Mouse (Mus musculus) layer of hippocampus, adult 2 months (tissue): Measurements from ENCODE around the gene Frmd4a. TPM values are rescaled to one million over a fixed set of nuclear protein-coding genes. Genes with fewer than 3 reads are reported as not detected.

Experiments
- DNase-seq, 2 experiments: peaks; one replicate each; pipeline ENCODE4 v3.0.0; 2022; ENCODE audit warnings: low spot score in 2 of 2
- H3K27ac ChIP-seq: fragments of 200-600 bp; 2 replicates; pipeline ENCODE4 v1.8.1; 2022
- H3K4me3 ChIP-seq: fragments of 200-600 bp; 2 replicates; pipeline ENCODE4 v1.8.1; 2022; ENCODE audit warnings: mild to moderate bottlenecking
- CTCF ChIP-seq: fragments of 200-600 bp; conservative IDR thresholded peaks from 2 replicates; pipeline ENCODE4 v1.8.1; 2022; ENCODE audit warnings: antibody characterized with exemption, mild to moderate bottlenecking, moderate library complexity
- long read RNA-seq, 2 experiments: library from polyadenylated mRNA; stranded (forward); transcript quantifications; one replicate each; pipeline ENCODE4 v2.0.0; 2021; ENCODE audit warnings: borderline mapping rate in 2 of 2
- total RNA-seq, 2 experiments: library from RNA; stranded (reverse); gene quantifications; 2 replicates each; pipeline ENCODE4 v1.2.3; 2021

The Frmd4a gene
- total RNA-seq: 10 to 100 TPM; 69.1 to 82.3 TPM
- long read RNA-seq, experiment 1, full-length matches to known transcripts: 3 of 20 reads
- long read RNA-seq, experiment 1, partial matches to known transcripts: 14 of 20 reads
- long read RNA-seq, experiment 1, other reads (novel, unspliced or antisense): 3 of 20 reads
- long read RNA-seq, experiment 2, partial matches to known transcripts: 19 of 28 reads
- long read RNA-seq, experiment 2, other reads (novel, unspliced or antisense): 7 of 28 reads

- DNase-seq: peak; percentile 43 to 45
- peak within 1 kb of the TSS; percentile 98 for H3K27ac ChIP-seq
- TF ChIP-seq CTCF: no peak
- H3K4me3 ChIP-seq: peak within 1 kb of the TSS; percentile 72
These were observed at the start of gene Frmd4a for GRCm38 (mm10) chr2:4017528-4018288. Gene Frmd4a, plus strand, starts transcription at chr2:4017717.

DNA sequence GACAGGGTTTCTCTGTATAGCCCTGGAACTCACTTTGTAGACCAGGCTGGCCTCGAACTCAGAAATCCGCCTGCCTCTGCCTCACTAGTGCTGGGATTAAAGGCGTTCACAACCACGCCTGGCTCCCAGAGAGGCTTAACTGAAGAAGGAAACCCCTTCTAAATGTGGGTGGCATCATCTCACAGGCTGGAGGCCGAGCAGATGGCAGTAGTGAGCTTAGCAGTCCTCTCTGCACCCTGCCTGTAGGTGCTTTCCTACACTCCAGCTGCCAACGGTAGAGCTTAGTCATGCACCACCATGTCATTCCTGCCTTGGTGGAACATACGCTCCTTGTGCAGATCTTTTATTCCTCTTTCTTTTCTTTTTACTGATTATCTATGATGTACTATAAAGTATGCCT, 28.6 kb upstream of the Frmd4a start:
- Histone ChIP-seq H3K4me3 (no peak overlapping the region), H3K27ac (no peak overlapping the region)
- DNase-seq: peak in 1 of 2 experiments; percentile 4
- no peak for TF ChIP-seq CTCF

GRCm38 (mm10) chr2:3990431-3990830, 27.1 kb upstream of the Frmd4a start:
- no peak for TF ChIP-seq CTCF

DNA sequence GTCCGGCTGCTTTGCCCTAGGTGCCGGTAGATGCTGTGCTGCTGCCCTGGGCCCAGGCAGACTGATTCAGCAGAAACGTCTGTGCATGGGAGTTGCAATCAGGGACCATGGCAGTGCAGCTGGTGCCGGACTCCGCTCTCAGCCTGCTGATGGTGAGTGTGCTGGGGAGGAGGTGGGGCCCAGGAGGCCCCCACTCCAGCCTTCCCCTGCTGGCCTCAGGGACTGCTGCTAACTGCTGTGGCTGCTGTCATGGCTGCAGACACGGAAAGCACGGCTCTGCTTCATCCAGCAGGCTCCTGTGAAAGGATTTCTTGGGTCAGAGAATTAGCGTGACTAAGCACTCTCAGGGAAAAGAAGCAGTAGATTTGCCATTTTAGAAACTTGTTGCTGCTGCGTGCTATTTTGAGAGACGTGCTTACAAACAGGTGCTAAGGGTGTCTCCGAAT, 937 bp downstream of the Frmd4a start:
- DNase-seq: peak; percentile 27 to 46
- Histone ChIP-seq H3K4me3 (peak overlapping the region; percentile 72), H3K27ac (peak overlapping the region; percentile 98)
- no peak for TF ChIP-seq CTCF

More at GRCm38 (mm10) chr2:3990431-3990830, 27.1 kb upstream of the Frmd4a start:
- DNase-seq: no peak
- Histone ChIP-seq H3K4me3 (no peak overlapping the region), H3K27ac (no peak overlapping the region)

- H3K27ac ChIP-seq: peak overlapping the region; percentile 98
- DNase-seq: no peak
These were observed 1.4 kb downstream of the Frmd4a start for GRCm38 (mm10) chr2:4018909-4019308.

GRCm38 (mm10) chr2:4024927-4025326, 7.4 kb downstream of the Frmd4a start:
- TF ChIP-seq CTCF: no peak
- Histone ChIP-seq H3K27ac (no peak overlapping the region), H3K4me3 (no peak overlapping the region)
- DNase-seq: no peak

More at GRCm38 (mm10) chr2:4018909-4019308, 1.4 kb downstream of the Frmd4a start:
- H3K4me3 ChIP-seq: peak overlapping the region; percentile 72
- TF ChIP-seq CTCF: no peak

- DNase-seq: no peak
- Histone ChIP-seq H3K4me3 (no peak overlapping the region), H3K27ac (no peak overlapping the region)
- no peak for TF ChIP-seq CTCF
These were observed 11.7 kb downstream of the Frmd4a start for GRCm38 (mm10) chr2:4029031-4029747.

GRCm38 (mm10) chr2:4036153-4036589, 18.7 kb downstream of the Frmd4a start:
- TF ChIP-seq CTCF: no peak
- H3K4me3 ChIP-seq: no peak overlapping the region
- H3K27ac ChIP-seq: peak overlapping the region; percentile 73
- DNase-seq: peak in 1 of 2 experiments; percentile 30

- no peak for TF ChIP-seq CTCF
- Histone ChIP-seq H3K4me3 (no peak overlapping the region), H3K27ac (peak overlapping the region; percentile 80)
- peak in 1 of 2 experiments; percentile 55 for DNase-seq
These were observed 19.2 kb downstream of the Frmd4a start for GRCm38 (mm10) chr2:4036651-4037117.

DNA sequence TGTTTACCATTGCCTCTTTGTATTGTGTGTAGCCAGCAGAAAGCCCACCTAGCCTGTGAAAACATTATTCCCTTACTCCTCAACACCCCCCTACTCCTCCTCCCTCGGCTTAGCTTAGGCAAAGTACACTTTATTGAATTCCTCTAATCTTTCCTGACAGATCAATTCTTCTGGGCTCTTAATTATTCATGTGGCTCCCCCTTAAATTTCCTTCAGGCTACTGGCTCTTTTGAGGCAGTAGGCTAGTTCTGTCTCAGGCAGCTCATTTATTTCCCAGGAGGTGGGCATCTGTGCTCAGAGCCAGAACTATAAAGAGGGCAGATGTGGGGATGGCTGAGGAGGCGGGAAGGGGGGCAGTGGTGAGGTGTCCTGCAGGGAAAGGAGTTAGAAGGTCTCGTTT, 24.5 kb downstream of the Frmd4a start:
- no peak for TF ChIP-seq CTCF
- no peak for DNase-seq
- no peak overlapping the region for H3K4me3 ChIP-seq
- 0 out of 2 replicates have a peak overlapping the region, but pooled peaks have one; percentile 12 for H3K27ac ChIP-seq

GRCm38 (mm10) chr2:4055481-4055880, 38.0 kb downstream of the Frmd4a start:
- DNase-seq: no peak
- Histone ChIP-seq H3K4me3 (no peak overlapping the region), H3K27ac (no peak overlapping the region)
- no peak for TF ChIP-seq CTCF

DNA sequence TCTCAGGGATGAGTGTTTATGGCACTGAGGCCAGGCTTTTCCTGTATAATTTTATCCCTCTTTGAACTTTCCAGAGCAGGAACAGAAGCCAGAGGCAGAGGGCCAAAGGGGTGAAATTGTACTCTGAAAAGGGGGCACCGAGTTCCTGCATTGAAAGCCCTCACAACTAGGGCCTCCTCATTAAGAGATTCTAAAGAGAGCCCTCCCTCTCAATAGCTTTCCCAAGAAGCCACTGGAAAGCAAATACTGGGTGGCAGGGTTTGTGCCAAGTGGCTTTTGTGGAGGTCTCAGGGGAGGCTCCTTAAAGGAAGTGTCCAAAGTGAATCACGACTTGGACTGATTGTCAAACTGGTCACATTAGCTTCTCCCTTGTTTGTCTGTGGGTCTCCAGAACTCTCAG, 43.2 kb downstream of the Frmd4a start:
- DNase-seq: peak; percentile 20 to 71
- H3K27ac ChIP-seq: peak overlapping the region; percentile 83
- no peak for TF ChIP-seq CTCF
- no peak overlapping the region for H3K4me3 ChIP-seq

DNA sequence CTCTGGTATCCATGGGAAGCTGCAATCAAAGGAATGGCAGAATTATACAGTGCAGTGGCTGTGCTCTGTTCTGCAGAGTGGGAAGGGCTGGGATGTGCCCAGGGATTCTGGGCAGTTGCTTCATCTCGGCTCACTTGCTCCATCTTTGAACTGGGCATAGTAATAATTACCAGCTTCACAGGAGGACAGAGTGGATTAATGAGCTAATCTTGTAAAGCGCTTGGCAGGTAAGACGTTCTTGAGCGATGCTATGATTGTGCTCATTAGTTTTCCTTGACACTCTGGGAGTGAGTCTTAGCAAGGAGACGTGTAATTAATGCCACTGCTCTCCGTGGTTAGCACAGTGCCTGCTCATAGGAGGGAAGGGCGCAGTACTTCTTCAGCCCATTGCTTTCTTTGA, 54.3 kb downstream of the Frmd4a start:
- no peak for DNase-seq
- peak overlapping the region; percentile 70 for H3K27ac ChIP-seq
- no peak overlapping the region for H3K4me3 ChIP-seq
- TF ChIP-seq CTCF: no peak
